Mouse (Mus musculus) kidney, embryonic 16.5 days (tissue): ENCODE measurements at regions not wholly inside any gene's neighbourhood (a gene's known extent, or its start where the extent isn't known, plus 50 kb on each side); places are given as distances from the start of the nearest gene placed in this dataset.

ENCODE experiments used
- ATAC-seq: fragments of 200-750 bp; cut with Nextera tagmentation; 2 replicates; pipeline ENCODE4 v1.8.0; 2017; ENCODE audit warnings: moderate TSS enrichment; ENCODE audit not compliant: low FRiP score, low TSS enrichment
- H3K27ac ChIP-seq: fragments of 300-500 bp; sonication (generic); 2 replicates; pipeline ENCODE4 v1.5.1; 2014; ENCODE audit warnings: low read length
- H3K27me3 ChIP-seq: fragments of 300-500 bp; sonication (generic); 2 replicates; pipeline ENCODE4 v1.6.1; 2014; ENCODE audit warnings: low read length, control low read depth, mixed read lengths; ENCODE audit not compliant: insufficient read depth
- H3K36me3 ChIP-seq: fragments of 300-500 bp; sonication (generic); 2 replicates; pipeline ENCODE4 v1.6.1; 2014; ENCODE audit warnings: low read length, control low read depth, mixed read lengths; ENCODE audit not compliant: insufficient read depth
- H3K4me1 ChIP-seq: fragments of 300-500 bp; sonication (generic); 2 replicates; pipeline ENCODE4 v1.6.1; 2014; ENCODE audit warnings: low read length, control low read depth, mixed read lengths; ENCODE audit not compliant: insufficient read depth
- H3K4me2 ChIP-seq: fragments of 300-500 bp; sonication (generic); replicated peaks from 2 replicates; pipeline ENCODE4 v1.6.1; 2014; ENCODE audit warnings: low read depth, low read length
- H3K4me3 ChIP-seq: fragments of 300-500 bp; sonication (generic); 2 replicates; pipeline ENCODE4 v1.5.1; 2014; ENCODE audit warnings: mild to moderate bottlenecking, low read length
- H3K9ac ChIP-seq: fragments of 300-500 bp; sonication (generic); replicated peaks from 2 replicates; pipeline ENCODE4 v1.6.1; 2014; ENCODE audit warnings: low read length
- H3K9me3 ChIP-seq: fragments of 300-500 bp; sonication (generic); 2 replicates; pipeline ENCODE4 v1.6.1; 2016; ENCODE audit warnings: low read length, control low read depth
- WGBS: fragments of 180-500 bp; shearing (Covaris S2); extraction: QIAGEN DNeasy Blood & Tissue Kit; methylation state at CpG from one replicate; pipeline ENCODE4 v1.1.7; 2014; 5-methylcytosine and 5-hydroxymethylcytosine counted together

DNA sequence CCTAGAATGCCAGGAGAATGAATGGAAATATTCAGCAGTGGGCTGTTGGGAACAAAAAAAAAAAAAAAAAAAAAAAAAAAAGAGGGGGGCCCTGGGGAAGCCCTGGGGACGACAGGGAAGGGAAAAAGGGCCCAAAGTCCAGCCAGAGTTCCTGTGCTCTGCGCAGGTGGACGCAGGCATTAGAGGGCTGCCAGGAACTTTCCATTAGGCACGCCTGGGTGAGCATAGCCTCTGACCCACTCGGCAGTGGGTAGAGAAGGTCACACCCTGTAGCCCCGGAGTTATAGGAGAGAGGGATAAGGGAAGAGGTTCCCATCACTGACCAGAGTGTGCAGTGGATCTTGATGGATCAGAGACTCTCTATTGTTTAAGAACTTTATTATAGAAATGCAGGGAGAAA, 614.2 kb upstream of the Pou3f4 start:
- no peak overlapping the region for H3K4me3 ChIP-seq
- WGBS = 49% methylated on average over 6 of the region's 6 CpGs

More for the DNA sequence above, 614.2 kb upstream of the Pou3f4 start:
- H3K9me3 ChIP-seq = no peaks in the 10 kb centered on the region
- no peaks in the 10 kb centered on the region for H3K36me3 ChIP-seq
- no peaks in the 10 kb centered on the region for H3K27me3 ChIP-seq
- no peak overlapping the region for H3K9ac ChIP-seq
- no peak overlapping the region for H3K4me2 ChIP-seq
- no peaks in the 10 kb centered on the region for H3K4me1 ChIP-seq
- H3K27ac ChIP-seq = no peak overlapping the region
- ATAC-seq = peak; percentile 75; the same call in 1 of the 2 replicates
